Mouse (Mus musculus): ENCODE data around the gene Dmrt3. TPM values are rescaled to one million over a fixed set of nuclear protein-coding genes. Genes with fewer than 3 reads are reported as not detected.
A peak's percentile ranks its signal among the peaks of the same experiment; 100 is the strongest.

Gene Dmrt3
- polyA plus RNA-seq, 1 experiment from 2014 or later = 1.6 TPM

DNA sequence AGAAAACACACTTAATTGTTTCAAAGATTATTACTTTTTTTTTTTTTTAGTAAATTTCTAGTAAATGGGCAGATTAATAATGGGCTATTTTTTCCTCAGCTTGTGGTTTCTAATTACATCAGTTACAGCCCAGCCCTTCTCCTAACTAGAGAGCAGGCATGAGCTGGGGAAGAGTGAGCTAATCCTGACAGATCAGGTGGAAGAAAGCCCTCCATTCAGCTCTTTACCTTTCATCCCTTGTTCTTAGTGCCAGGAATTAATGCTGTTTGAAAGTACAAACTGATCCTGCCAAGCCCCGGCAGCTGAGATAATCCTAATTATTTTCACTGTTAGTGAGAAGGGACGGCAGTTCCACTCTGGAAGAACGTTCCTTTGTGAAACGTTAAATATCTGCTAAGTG is 11.5 kb upstream of the Dmrt3 start:
- Histone ChIP-seq H3K4me2 (ENCODE audit: low read depth, low read length) (no peak overlapping the region), H3K4me1 (ENCODE audit: control insufficient read depth, insufficient read depth, low read length) (no peaks in the 10 kb centered on the region), H3K36me3 (replicated peaks; ENCODE audit: control insufficient read depth, insufficient read depth, low read depth, low read length) (no peaks in the 10 kb centered on the region), H3K27me3 (ENCODE audit: control insufficient read depth, insufficient read depth, low read length) (peaks cover 34% of the 10 kb centered on the region), H3K4me3 (ENCODE audit: low read depth, low read length) (no peak overlapping the region), H3K27ac (replicated peaks; ENCODE audit: low read depth, low read length) (no peak overlapping the region), H3K9ac (replicated peaks; ENCODE audit: low read length) (no peak overlapping the region), H3K9me3 (replicated peaks; ENCODE audit: control insufficient read depth, low read length) (no peaks in the 10 kb centered on the region)
- WGBS = 3% methylated on average over 4 of the region's 4 CpGs
- ATAC-seq (replicated peaks; ENCODE audit: insufficient number of reproducible peaks, low FRiP score, low TSS enrichment, low read depth) = no peak
- DNase-seq (ENCODE audit: low spot score) = no peak

- H3K9me3 ChIP-seq (replicated peaks; ENCODE audit: control insufficient read depth, low read length) = no peaks in the 10 kb centered on the region
- DNase-seq (ENCODE audit: low spot score) = no peak
- no peaks in the 10 kb centered on the region for H3K36me3 ChIP-seq (replicated peaks; ENCODE audit: control insufficient read depth, insufficient read depth, low read depth, low read length)
- WGBS = 3% methylated on average over 8 of the region's 8 CpGs
- ATAC-seq (replicated peaks; ENCODE audit: insufficient number of reproducible peaks, low FRiP score, low TSS enrichment, low read depth) = no peak
- H3K4me2 ChIP-seq (ENCODE audit: low read depth, low read length) = no peak overlapping the region
- H3K4me1 ChIP-seq (ENCODE audit: control insufficient read depth, insufficient read depth, low read length) = peaks cover 6% of the 10 kb centered on the region
- no peak overlapping the region for H3K4me3 ChIP-seq (ENCODE audit: low read depth, low read length)
- H3K27me3 ChIP-seq (ENCODE audit: control insufficient read depth, insufficient read depth, low read length) = peaks cover 61% of the 10 kb centered on the region
- H3K27ac ChIP-seq (replicated peaks; ENCODE audit: low read depth, low read length) = no peak overlapping the region
- H3K9ac ChIP-seq (replicated peaks; ENCODE audit: low read length) = no peak overlapping the region
These were observed 8.1 kb upstream of the Dmrt3 start for GRCm38 (mm10) chr19:25601966-25602365.

GRCm38 (mm10) chr19:25607461-25608205 is 2.5 kb upstream of the Dmrt3 start:
- H3K27me3 ChIP-seq (ENCODE audit: control insufficient read depth, insufficient read depth, low read length) = peaks cover 81% of the 10 kb centered on the region
- no peak overlapping the region for H3K27ac ChIP-seq (replicated peaks; ENCODE audit: low read depth, low read length)
- no peaks in the 10 kb centered on the region for H3K36me3 ChIP-seq (replicated peaks; ENCODE audit: control insufficient read depth, insufficient read depth, low read depth, low read length)
- H3K4me1 ChIP-seq (ENCODE audit: control insufficient read depth, insufficient read depth, low read length) = peaks cover 17% of the 10 kb centered on the region
- WGBS = under 1% methylated on average over 21 of the region's 21 CpGs
- no peak overlapping the region for H3K4me2 ChIP-seq (ENCODE audit: low read depth, low read length)
- no peak overlapping the region for H3K4me3 ChIP-seq (ENCODE audit: low read depth, low read length)
- peak; percentile 63 for DNase-seq (ENCODE audit: low spot score)
- ATAC-seq (replicated peaks; ENCODE audit: insufficient number of reproducible peaks, low FRiP score, low TSS enrichment, low read depth) = no peak
- H3K9me3 ChIP-seq (replicated peaks; ENCODE audit: control insufficient read depth, low read length) = no peaks in the 10 kb centered on the region
- H3K9ac ChIP-seq (replicated peaks; ENCODE audit: low read length) = no peak overlapping the region

GRCm38 (mm10) chr19:25608206-25608580 is 1.9 kb upstream of the Dmrt3 start:
- no peak overlapping the region for H3K27ac ChIP-seq (replicated peaks; ENCODE audit: low read depth, low read length)
- no peak overlapping the region for H3K4me3 ChIP-seq (ENCODE audit: low read depth, low read length)
- H3K9me3 ChIP-seq (replicated peaks; ENCODE audit: control insufficient read depth, low read length) = no peaks in the 10 kb centered on the region
- DNase-seq (ENCODE audit: low spot score) (no peak), ATAC-seq (replicated peaks; ENCODE audit: insufficient number of reproducible peaks, low FRiP score, low TSS enrichment, low read depth) (no peak)
- H3K9ac ChIP-seq (replicated peaks; ENCODE audit: low read length) = no peak overlapping the region
- WGBS = 2% methylated on average over 7 of the region's 7 CpGs
- peaks cover 17% of the 10 kb centered on the region for H3K4me1 ChIP-seq (ENCODE audit: control insufficient read depth, insufficient read depth, low read length)
- H3K4me2 ChIP-seq (ENCODE audit: low read depth, low read length) = no peak overlapping the region
- H3K36me3 ChIP-seq (replicated peaks; ENCODE audit: control insufficient read depth, insufficient read depth, low read depth, low read length) = no peaks in the 10 kb centered on the region
- H3K27me3 ChIP-seq (ENCODE audit: control insufficient read depth, insufficient read depth, low read length) = peaks cover 78% of the 10 kb centered on the region

- DNase-seq (ENCODE audit: low spot score) = no peak
- no peak overlapping the region for H3K9ac ChIP-seq (replicated peaks; ENCODE audit: low read length)
- peaks cover 81% of the 10 kb centered on the region for H3K27me3 ChIP-seq (ENCODE audit: control insufficient read depth, insufficient read depth, low read length)
- H3K27ac ChIP-seq (replicated peaks; ENCODE audit: low read depth, low read length) = no peak overlapping the region
- H3K4me1 ChIP-seq (ENCODE audit: control insufficient read depth, insufficient read depth, low read length) = peaks cover 17% of the 10 kb centered on the region
- H3K4me2 ChIP-seq (ENCODE audit: low read depth, low read length) = no peak overlapping the region
- no peaks in the 10 kb centered on the region for H3K9me3 ChIP-seq (replicated peaks; ENCODE audit: control insufficient read depth, low read length)
- no peak overlapping the region for H3K4me3 ChIP-seq (ENCODE audit: low read depth, low read length)
- ATAC-seq (replicated peaks; ENCODE audit: insufficient number of reproducible peaks, low FRiP score, low TSS enrichment, low read depth) = no peak
- WGBS = under 1% methylated on average over 33 of the region's 33 CpGs
- no peaks in the 10 kb centered on the region for H3K36me3 ChIP-seq (replicated peaks; ENCODE audit: control insufficient read depth, insufficient read depth, low read depth, low read length)
These were observed 895 bp upstream of the Dmrt3 start for GRCm38 (mm10) chr19:25608961-25609850.

DNA sequence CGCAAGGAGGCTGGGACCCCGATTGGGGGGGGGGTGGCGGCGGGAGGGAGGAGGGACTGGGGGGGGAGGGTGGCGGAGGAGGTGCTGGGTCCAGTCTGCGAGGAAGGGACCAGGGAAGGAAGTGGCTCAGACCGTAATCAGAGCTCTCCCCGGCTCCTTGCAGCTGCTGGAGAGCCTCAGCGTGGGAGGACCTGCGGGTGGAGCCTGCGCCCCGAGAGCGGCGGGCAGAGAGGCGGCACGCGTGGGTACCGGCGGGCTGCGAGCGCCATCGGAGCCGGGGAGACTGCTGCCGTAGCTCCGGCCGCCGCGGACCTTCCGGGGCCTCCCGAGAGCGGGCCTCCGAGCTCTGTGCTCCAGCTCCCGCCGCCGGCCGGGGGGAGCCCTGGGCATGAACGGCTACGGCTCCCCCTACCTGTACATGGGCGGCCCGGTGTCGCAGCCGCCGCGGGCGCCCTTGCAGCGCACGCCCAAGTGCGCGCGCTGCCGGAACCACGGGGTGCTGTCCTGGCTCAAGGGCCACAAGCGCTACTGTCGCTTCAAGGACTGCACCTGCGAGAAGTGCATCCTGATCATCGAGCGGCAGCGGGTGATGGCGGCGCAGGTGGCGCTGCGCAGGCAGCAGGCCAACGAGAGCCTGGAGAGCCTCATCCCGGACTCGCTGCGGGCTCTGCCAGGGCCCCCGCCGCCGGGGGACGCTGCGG is 460 bp downstream of the Dmrt3 start:
- H3K4me3 ChIP-seq (ENCODE audit: low read depth, low read length) = peak overlapping the region; percentile 33
- no peaks in the 10 kb centered on the region for H3K36me3 ChIP-seq (replicated peaks; ENCODE audit: control insufficient read depth, insufficient read depth, low read depth, low read length)
- ATAC-seq (replicated peaks; ENCODE audit: insufficient number of reproducible peaks, low FRiP score, low TSS enrichment, low read depth) = no peak
- H3K9ac ChIP-seq (replicated peaks; ENCODE audit: low read length) = peak overlapping the region; percentile 28; the same call in 1 of the 2 replicates
- no peak overlapping the region for H3K27ac ChIP-seq (replicated peaks; ENCODE audit: low read depth, low read length)
- H3K4me1 ChIP-seq (ENCODE audit: control insufficient read depth, insufficient read depth, low read length) = peaks cover 19% of the 10 kb centered on the region
- no peaks in the 10 kb centered on the region for H3K9me3 ChIP-seq (replicated peaks; ENCODE audit: control insufficient read depth, low read length)
- under 1% methylated on average over 61 of the region's 71 CpGs for WGBS
- no peak for DNase-seq (ENCODE audit: low spot score)
- peak overlapping the region; percentile 59 for H3K4me2 ChIP-seq (ENCODE audit: low read depth, low read length)
- H3K27me3 ChIP-seq (ENCODE audit: control insufficient read depth, insufficient read depth, low read length) = peaks cover 81% of the 10 kb centered on the region

GRCm38 (mm10) chr19:25611116-25611515 is 1.0 kb downstream of the Dmrt3 start:
- Histone ChIP-seq H3K27ac (replicated peaks; ENCODE audit: low read depth, low read length) (no peak overlapping the region), H3K36me3 (replicated peaks; ENCODE audit: control insufficient read depth, insufficient read depth, low read depth, low read length) (no peaks in the 10 kb centered on the region), H3K27me3 (ENCODE audit: control insufficient read depth, insufficient read depth, low read length) (peaks cover 76% of the 10 kb centered on the region), H3K4me2 (ENCODE audit: low read depth, low read length) (peak overlapping the region; percentile 59), H3K9ac (replicated peaks; ENCODE audit: low read length) (0 out of 2 replicates have a peak overlapping the region, but pooled peaks have one; percentile 11), H3K4me3 (ENCODE audit: low read depth, low read length) (peak overlapping the region; percentile 33), H3K4me1 (ENCODE audit: control insufficient read depth, insufficient read depth, low read length) (peaks cover 14% of the 10 kb centered on the region), H3K9me3 (replicated peaks; ENCODE audit: control insufficient read depth, low read length) (no peaks in the 10 kb centered on the region)
- ATAC-seq (replicated peaks; ENCODE audit: insufficient number of reproducible peaks, low FRiP score, low TSS enrichment, low read depth) (no peak), DNase-seq (ENCODE audit: low spot score) (no peak)
- under 1% methylated on average over 35 of the region's 42 CpGs for WGBS
